Mouse (Mus musculus) left cerebral cortex, adult 8-10 months (tissue): ENCODE results near the gene Prkn. TPM values are rescaled to one million over a fixed set of nuclear protein-coding genes. Genes with fewer than 3 reads are reported as not detected.

Experiments used
- DNase-seq, 2 experiments: peaks; one replicate each; pipeline ENCODE4 v3.0.0; 2022; ENCODE audit warnings: low spot score in 2 of 2
- total RNA-seq, 4 experiments: library from RNA; stranded (reverse); gene quantifications; 2 replicates each; pipeline ENCODE4 v1.2.4; 2022

Prkn gene
- total RNA-seq, 4 experiments from 2014 or later = 17.6 to 23.7 (median 21.6) TPM

DNA sequence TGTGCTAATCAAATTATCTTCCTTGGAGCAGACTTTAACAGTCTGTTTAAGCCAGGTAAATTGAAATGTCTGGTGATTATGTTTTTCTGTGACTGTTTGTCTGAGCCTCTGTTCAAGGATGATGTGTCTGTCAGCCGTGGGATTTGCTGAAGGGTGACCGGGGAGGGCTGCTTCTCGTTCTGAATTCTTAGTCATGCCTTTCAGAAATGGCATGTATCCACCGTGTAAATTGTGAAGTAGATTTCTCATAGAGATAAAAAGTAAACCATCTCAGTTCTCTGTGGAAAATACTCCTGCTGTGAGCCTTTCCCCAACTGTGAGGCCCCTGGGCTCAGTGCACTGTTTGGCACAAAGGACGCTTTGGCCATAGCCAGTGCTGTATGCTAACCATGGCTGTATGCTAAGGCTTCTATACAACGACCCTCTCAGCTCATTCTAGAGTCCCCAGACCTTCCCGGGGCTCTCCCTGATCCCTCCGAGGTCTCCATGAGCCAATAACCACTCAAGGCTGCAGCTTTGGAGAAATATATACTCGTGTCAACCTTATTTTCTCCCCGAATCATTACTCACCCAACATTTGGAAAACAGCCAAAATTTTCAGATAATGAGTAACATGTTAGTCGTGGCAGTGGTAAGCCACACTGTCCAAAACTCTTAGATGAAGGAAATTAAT, 552.6 kb downstream of the Prkn start:
- no peak for DNase-seq

DNA sequence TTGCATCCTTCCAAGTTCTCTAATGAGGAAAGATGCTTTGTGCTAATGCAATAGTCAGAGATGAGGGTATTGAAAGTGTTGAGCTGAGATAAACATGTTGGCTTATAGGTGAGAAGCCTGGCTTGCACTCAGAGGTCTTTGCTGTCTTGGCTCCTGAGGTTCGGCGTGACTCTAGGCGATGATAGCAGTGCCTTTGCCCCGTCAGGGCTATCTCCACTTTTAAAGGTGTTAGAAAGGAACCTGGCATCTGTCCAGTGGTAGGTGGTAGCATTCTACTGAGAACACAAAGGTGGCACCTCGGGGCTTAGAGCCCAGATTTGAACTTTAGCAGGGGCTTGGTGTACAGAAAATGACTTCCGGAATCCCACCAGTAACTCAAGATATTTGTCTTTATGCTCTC, 554.4 kb downstream of the Prkn start:
- DNase-seq = no peak

DNA sequence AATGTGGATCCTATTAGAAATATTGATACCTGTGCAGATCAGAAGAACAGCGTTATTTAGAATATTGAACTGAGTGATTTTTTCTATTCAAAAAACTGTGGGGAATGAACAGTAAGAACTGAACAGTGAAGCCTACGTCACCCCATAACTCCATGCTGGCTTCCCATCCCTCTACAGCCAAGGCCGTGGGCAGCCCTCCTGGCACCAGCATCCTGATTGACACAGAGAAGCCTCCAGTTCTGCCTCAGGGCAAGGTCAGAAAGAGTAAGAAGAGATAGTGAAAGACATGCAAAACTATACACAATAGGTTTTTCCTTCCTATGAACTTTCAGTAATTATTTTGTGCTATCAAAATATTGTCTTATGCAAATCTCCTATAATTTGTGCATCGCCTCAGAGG, 557.5 kb downstream of the Prkn start:
- DNase-seq = no peak

DNA sequence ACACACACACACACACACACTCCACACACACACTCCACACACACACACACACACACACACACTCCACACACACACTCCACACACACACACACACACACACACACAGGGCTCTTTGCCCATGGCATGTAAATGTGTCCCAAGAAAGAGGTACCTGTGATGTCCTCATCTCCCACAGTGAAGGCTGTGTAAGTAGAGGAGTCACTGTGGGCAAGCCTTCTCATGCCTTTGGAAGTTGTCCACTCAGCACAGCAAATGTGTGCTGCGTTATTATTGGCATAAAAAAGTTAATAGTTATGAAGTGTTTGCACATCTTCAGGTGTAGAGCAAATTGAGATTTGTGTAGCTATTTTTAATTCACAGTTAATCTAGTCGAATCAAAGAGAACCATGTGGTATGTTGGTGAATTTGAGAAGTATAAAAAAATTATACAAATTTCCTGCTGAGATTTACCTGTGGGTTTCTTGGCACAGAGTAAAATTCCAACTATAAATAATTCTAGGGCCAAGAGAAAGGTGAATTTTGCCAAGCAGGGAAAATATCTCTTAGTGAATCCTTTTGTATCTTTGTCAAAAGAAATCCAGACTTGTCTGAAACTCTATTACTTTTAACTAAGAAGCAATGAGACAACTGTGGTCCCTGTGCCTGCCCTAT, 562.2 kb downstream of the Prkn start:
- DNase-seq = no peak

DNA sequence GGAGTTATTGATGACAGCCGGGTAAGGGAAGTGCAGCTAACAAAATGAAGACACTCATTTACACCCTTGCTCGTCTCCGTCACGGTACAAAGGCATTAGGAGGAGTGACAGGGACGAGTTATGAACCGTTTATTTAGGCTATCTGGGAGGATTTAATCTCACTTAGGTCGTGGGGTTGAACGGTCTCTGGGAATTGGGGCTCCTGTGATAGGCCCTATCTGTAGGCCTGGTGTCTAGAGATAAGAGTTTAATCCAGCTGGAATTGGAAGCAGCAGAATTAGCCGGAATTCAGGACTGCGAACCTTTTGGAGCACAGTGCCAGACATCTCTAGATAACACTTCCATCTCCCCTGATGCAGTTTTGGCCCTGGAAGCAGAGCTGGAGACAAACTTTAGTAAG, 571.2 kb downstream of the Prkn start:
- no peak for DNase-seq

DNA sequence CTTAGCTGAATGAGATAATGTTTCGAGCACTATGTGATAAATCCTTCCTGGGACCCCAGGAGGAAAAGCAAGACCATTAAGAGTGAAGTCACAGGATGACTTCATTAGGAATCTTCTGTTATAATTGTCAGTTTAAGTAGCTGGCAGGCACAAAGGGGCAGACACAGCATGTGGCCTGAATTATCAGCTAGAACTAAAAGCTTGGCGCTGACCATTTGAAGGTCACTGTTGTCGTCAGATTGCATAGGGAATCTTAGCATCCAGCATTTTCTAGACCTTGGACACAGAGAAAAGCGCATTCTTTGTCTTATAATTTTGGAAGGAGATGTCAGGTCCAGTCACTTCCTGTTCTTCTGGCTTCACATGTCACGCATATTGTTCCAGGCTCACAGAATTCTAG, 573.5 kb downstream of the Prkn start:
- no peak for DNase-seq

DNA sequence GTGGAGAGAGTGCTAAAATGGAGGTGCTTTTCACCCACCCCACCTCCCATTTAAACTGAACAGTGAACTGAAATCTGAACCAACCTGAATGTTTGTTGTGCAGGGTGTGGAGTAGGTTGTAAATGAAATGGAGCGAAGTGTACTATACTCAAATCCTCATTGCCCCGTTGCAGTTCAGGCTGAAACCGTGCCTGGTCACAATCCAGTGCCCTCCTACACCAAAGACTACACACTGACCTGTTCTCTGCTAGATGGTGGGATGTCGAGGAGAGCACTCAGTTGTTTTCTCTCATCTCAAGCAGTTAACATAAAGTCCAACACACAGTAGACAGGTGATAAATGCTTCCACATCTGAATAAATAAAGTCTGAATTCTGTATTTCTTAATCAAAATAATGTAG, 574.1 kb downstream of the Prkn start:
- no peak for DNase-seq

DNA sequence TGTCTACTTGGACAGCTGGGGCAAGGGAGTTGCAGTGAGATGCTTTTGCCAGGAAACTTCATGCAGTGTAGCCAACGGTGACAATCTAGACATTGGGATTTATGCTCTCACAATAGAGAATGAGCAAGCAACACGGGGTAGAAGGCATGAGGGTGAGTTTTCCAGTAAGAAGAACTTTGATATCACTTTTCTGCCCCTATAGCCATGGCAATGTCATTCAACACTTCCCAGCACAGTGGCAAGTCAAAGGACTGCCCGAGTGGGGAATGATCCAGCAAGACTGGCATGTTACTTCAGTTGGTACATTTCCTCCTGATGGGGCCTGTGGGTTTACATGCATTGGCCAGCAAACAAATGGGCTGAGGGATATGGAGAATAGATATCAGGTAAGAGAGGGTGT, 577.0 kb downstream of the Prkn start:
- DNase-seq = no peak

DNA sequence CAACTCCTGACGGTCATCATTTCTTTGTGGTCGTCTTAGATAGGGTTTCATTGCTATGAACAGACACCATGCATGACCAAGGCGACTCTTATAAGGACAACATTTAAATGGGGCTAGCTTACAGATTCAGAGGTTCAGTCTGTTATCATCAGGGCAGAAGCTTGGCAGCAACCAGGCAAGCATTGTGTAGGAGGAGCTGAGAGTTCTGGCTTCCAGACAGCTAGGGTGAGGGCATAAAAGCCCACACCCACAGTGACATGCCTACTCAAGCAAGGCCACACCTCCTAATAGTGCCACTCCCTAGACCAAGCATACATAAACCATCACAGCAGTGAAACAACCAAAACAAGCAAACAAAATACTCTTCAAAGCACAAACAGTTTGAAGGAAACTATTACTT, 579.3 kb downstream of the Prkn start:
- DNase-seq = no peak

DNA sequence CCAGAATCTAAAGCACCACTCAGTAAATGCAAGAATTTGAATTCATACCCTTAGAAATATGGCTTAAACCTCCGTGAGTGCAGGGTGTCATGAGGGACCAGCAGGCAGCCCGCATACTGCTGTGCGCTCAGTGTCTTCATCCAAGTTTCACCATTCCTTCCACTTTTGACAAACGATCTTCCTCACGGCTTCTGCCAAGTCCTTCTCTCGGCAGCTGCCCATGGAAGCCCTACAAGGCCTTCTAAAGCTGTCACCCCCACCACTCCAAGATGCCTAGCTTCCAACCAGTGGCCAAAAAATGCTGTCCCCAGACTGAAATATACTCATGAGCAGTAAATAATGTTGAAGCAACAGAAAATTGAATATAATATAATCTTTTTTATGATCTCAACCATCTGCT, 580.7 kb downstream of the Prkn start:
- peak in 1 of 2 experiments; percentile 7 for DNase-seq

DNA sequence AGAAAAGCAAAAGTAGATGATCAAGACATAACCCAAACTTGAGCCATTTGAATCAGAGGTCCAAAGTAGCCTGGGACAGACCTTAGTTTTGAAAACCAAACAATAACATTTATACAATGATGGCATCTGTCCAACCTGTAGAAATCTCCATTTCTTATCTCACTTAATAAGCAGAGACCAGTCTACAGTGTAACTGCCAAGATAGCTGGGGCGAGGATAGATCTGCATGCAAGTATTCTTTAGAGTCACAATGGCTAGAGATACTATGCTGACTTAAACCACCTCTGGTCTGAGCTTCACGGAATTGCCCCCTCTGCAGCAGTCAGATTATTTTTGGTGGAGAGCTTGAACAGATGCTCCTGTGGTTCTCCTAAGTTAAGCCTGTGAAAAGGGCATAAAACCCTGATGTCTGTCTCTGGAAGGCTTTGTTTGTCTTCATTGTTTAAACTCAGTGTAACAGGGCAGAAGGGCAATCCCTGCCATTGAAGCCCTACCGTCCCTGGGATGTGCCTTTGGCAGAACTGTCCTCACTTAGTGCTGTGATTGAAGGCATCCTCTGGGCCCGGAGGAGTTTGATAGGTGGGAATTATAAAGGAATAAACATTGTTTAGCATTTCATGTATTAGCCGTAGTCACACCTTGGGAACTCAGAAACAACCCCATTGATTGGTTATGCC, 581.2 kb downstream of the Prkn start:
- no peak for DNase-seq

DNA sequence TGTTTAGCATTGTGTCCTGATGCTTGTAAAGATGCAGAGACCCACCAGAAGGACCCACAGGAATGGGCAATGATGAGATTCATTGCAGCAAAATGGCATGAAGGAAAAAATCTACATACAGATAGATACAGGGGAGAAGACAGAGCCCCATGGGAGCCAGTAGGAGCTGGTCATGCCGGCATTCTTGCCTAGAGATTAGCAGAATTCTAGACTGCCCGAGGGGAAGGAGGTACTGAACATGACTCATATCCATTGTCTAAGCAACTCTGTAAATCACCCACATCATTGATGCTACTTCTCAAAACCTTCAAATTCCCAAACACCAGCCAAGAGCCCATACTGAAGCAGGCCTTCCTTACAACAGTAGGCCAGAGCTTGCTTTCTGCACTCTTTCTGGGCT, 591.1 kb downstream of the Prkn start:
- DNase-seq = no peak

DNA sequence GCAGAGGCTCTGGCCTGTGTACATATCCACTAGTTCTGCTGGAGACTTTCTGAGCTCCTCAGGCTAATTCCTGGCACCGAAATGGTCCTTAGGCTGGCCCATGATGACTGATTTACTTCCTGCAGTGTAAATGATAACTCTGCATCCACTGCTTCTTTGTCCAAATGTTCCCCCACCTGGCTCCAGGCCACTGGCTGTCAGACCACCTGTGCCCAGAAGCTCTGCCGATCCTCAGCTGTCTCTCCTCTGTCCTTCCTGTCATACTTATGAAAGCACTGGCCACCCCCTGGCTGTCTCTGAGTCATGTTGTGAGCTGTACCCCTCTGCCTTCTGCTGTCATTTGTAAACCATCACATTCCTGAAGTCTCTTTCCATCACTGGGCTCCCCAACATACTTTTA, 592.4 kb downstream of the Prkn start:
- no peak for DNase-seq

DNA sequence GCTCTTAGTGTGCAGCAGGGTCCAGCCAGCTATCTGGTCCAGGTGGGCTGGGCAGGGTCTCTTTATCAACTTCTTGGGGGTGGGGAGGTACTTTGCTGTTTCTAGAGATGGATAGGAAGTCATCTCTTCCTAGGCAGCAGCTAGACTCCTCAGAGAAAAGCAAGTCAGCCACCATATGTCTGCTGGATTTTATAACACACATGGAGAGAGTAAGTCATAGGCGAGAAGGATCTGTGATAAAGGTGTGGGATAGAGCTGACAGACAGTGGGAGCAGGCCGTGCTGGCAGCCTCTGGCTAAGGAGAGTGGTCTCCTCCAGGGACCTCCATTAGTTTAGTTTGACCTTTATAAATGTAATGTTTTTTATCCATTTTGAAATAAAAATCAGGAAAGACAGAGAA, 622.5 kb downstream of the Prkn start:
- no peak for DNase-seq

DNA sequence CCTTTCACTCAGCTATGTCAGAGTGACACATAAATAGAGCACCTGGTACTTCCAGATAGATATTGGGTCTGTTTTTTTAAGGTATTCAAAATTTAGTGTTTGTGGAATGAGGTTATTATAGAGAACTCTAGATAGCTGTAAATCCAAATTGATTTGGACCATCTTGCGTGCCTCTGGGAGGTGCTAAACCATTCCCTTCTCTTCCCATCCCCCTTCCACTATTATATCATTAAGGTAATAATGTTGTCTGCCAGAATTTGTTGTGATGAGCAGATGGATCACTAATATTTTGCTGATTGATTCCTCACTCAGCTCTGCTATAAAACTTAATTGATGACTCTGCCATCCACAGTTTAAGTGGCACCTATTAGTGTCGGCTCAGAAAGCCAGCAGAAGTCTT, 625.9 kb downstream of the Prkn start:
- DNase-seq = no peak

DNA sequence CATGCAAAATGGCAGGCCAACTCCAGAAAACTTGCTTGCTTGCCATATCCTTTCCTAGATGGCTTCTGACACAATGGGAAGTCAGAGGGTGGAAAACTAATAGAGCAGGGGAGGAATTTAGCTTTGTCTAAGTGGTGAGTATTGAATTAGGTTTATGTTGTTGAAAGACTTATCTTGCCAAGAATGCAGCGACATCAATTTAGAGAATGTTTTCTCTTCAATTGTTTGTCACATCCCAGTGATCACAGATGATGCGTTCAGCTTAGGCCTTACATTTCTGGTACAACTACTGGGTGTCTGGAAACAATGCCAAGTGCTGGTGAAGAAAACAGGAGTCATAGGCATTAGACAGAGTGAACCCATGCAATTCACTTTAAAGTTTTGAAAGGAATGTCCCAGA, 628.4 kb downstream of the Prkn start:
- no peak for DNase-seq

DNA sequence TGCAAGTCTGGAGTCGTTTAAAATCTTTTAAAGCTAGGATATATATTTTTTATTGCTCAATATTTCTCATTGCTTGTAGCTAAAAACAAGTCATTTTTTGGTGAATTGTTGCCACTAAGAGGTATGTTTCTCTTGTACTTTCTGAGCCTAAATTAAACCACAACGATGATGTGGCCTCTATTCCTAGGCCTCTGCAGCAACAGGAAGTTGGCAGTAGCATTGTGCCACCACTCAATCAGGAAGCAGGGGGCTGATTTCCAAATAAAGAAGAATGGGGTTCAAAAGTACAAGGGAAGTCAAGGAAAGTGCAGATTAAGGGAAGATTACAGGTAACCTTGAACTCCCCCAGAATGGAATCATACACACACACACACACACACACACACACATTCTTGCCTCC, 642.8 kb downstream of the Prkn start:
- DNase-seq = no peak

DNA sequence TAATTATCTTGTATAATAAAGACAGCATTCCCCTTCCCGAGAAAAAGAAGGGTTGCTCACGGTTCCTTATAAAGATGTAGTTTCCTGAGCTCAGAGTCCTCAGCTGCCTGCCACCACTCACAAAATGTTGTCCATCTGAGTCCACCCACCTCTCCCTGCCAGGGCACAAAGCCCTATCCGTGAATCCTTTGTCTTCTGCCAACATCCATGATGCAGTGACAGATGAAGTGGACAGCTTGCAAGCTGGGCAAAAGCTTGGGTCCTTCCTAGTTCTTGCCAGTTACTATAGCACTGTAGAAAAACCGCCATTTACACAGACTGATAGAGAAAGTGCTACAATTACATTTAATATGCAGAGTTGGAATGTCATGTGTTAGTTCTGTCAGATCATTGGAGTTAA, 649.9 kb downstream of the Prkn start:
- DNase-seq = no peak

DNA sequence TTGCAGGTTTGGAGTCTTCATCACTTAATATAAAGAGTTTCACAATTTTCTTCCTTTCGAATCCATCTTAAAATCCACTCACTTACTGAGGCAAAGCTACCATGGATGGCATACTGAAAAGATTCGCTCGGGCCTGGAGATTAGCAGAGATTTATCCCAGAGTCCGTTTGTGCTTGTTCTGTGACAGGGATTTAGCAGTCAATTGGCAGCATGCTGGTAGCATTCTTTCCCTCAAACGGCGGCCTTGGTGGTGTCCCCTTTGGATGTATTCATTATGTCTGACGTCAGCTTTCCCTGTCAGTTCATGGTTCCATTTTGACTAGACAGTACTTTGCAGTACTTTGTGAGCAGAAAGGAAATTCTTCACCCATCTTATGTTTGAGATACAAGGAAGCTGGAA, 662.4 kb downstream of the Prkn start:
- no peak for DNase-seq

DNA sequence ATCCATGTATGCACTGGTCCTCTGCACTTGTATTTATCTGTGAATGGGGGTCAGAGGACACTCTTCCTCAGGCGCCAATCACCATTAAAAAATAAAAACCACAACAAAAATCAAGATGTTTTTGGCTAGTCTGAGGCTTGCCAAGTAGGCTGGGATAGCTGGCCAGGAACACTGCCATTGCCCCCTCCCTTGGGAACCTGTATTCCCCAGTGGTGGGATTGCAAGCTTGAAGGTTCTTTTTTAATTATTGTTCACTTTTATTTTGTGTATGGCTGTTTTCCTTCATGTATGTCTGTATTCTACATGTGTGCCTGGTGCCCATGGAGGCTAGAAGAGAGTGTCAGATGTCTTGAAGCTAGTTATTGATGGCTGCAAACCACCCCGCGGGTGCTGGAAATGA, 664.3 kb downstream of the Prkn start:
- no peak for DNase-seq

DNA sequence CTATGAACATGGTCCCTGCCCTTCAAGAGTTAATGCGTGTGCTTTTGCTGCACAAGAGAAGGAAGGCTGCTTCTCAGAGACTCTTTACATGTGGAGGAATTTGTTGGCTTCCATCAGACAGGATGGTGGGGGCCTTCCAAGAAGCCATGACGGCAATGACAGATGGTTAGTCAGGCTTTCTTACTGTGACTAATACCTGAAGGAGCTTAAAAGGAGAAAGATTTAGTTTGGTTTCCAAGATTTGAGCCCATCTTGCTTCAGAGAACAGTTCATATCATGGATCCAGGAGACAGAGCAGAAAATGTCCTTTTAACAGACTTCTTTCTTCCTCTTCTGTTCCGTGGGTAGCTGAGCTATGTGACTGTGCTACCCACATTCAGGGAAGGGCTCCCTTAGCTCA, 666.9 kb downstream of the Prkn start:
- DNase-seq = peak in 1 of 2 experiments; percentile 43

DNA sequence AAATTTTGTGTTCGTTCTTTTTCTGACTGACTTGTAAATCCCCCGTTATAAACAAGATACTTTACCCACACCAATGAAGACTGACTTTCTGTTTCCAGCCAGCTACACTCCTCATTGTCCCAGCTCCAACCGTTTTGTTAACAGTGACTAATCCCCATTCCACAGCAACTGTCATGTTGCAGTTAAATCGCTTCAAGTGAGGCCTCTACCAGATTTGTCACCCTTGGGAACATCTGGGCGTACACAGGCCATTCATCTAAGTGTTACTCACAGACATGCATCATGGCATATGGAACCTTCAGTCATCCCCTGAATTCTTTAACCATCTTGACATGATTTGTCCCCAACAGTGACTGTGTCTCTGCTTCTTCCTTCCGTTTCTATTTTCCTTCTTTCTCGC, 669.9 kb downstream of the Prkn start:
- no peak for DNase-seq
